Mouse (Mus musculus) kidney, adult 18-20 months (tissue): ENCODE measurements around the gene Ptger4.

Experiments used
- DNase-seq: peaks from one replicate; pipeline ENCODE4 v3.0.0; 2021

Ptger4 gene

GRCm38 (mm10) chr15:5157386-5157785, 86.6 kb downstream of the Ptger4 start:
- no peak for DNase-seq
